Mouse (Mus musculus): ENCODE results near the gene Mcoln2. TPM values are rescaled to one million over a fixed set of nuclear protein-coding genes. Genes with fewer than 3 reads are reported as not detected.
A peak's percentile ranks its signal among the peaks of the same experiment; 100 is the strongest.

Mcoln2 gene
- total and polyA plus RNA-seq, 3 experiments: 0.10 to 0.42 TPM; not detected in 1

DNA sequence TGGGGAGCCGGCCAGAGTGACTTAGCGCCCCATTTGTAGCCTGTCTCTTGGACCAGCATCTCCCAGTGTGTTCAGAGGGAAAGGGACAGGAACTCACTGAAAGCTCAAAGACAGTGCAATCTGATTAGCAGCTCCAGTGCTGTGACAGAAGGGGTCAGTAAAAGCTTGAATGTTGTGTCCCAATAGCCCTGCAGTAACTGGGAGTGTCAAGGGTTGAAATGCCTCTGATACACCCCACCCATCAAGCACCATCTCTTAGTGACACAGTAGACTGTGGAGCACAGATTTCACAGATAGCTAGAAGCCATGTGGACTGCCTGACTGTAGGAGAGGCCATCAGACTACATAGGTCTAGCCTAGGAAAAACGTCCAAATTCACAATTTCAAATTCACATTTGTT, 77.8 kb downstream of the Mcoln2 start:
- H3K9me3 ChIP-seq (replicated peaks; ENCODE audit: insufficient read depth, low read length): no peaks in the 10 kb centered on the region
- TF ChIP-seq ELF1 (IDR thresholded peaks at IDR 0.05; ENCODE audit: low read depth, low read length) (no peak), E2F4 (IDR thresholded peaks at IDR 0.05; ENCODE audit: borderline replicate concordance, low read depth, low read length) (no peak), BHLHE40 (IDR thresholded peaks at IDR 0.05; ENCODE audit: borderline replicate concordance, low read depth, low read length) (no peak), MYC (IDR thresholded peaks at IDR 0.05; ENCODE audit: low read depth, low read length) (no peak), JUND (IDR thresholded peaks at IDR 0.05; ENCODE audit: low read depth, low read length) (no peak), POLR2A (IDR thresholded peaks at IDR 0.05; ENCODE audit: control insufficient read depth in 1 of 2, insufficient read depth in 1 of 2, low read depth in 1 of 2, low read length in 2 of 2, poor library complexity in 1 of 2) (no peak), MAZ (IDR thresholded peaks at IDR 0.05; ENCODE audit: low read depth, low read length) (no peak), ZC3H11A (IDR thresholded peaks at IDR 0.05; ENCODE audit: low read depth, low read length) (no peak), KAT2A (conservative IDR thresholded peaks at IDR 0.05; ENCODE audit: low read depth, low read length) (no peak)
- H3K27ac ChIP-seq (ENCODE audit: control insufficient read depth, low read depth, low read length): no peak overlapping the region
- H3K4me3 ChIP-seq (ENCODE audit: control insufficient read depth in 1 of 2, insufficient read depth in 1 of 2, low read depth in 2 of 2, low read length in 2 of 2): no peak overlapping the region
- H3K79me2 ChIP-seq (ENCODE audit: control insufficient read depth, insufficient read depth, low read length, poor library complexity): no peaks in the 10 kb centered on the region
- no peak for DNase-seq (ENCODE audit: low read depth, low spot score)
- H3K27me3 ChIP-seq (ENCODE audit: control insufficient read depth in 1 of 2, insufficient read depth in 2 of 2, low read length in 2 of 2): no peaks in the 10 kb centered on the region
- H3K9ac ChIP-seq (ENCODE audit: control insufficient read depth, low read depth, low read length, poor library complexity, severe bottlenecking): no peak overlapping the region
- no peaks in the 10 kb centered on the region for H3K36me3 ChIP-seq (ENCODE audit: control insufficient read depth in 1 of 2, insufficient read depth in 2 of 2, low read length in 2 of 2)
- H3K4me1 ChIP-seq (ENCODE audit: control insufficient read depth in 1 of 2, insufficient read depth in 2 of 2, low read length in 2 of 2): no peaks in the 10 kb centered on the region

DNA sequence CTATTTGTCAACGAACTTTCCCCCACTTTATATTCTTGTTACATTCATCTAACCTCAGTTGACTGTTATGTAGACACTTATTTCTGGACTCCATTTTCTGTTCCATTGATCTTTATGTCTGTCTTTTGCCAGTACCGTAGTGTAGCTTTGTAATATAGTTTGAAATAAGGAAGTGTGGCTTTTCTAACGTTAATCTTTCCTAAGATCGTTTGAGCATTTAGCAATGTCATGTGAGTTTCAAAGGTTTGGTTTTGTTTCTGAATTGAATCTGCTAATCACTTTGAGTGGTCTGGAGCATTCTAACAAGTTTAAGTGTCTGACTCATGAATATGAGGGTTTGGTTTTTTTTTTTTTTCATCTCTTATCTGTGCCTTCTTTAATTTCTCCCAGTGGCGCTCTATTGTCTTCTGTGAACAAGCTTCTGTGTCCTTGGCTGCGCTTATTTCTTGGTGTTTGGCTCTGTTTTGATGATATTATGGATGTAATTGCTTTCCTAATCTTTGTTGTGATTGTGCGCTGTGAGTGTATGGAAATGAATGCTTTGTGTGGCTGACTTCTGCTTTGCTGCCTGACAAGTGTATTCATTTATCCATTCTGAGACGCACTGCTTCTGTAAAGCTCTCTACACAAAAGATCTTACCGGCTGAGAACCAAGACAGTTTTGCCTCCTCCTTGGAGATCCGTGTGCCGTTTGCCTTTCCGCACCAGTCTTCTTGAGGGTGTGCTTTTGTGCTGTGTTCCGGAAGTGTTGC, 79.1 kb downstream of the Mcoln2 start:
- Histone ChIP-seq H3K4me1 (ENCODE audit: control insufficient read depth in 1 of 2, insufficient read depth in 2 of 2, low read length in 2 of 2) (no peaks in the 10 kb centered on the region), H3K27ac (ENCODE audit: control insufficient read depth, low read depth, low read length) (no peak overlapping the region), H3K9ac (ENCODE audit: control insufficient read depth, low read depth, low read length, poor library complexity, severe bottlenecking) (no peak overlapping the region), H3K27me3 (ENCODE audit: control insufficient read depth in 1 of 2, insufficient read depth in 2 of 2, low read length in 2 of 2) (no peaks in the 10 kb centered on the region), H3K9me3 (replicated peaks; ENCODE audit: insufficient read depth, low read length) (no peaks in the 10 kb centered on the region), H3K36me3 (ENCODE audit: control insufficient read depth in 1 of 2, insufficient read depth in 2 of 2, low read length in 2 of 2) (no peaks in the 10 kb centered on the region), H3K79me2 (ENCODE audit: control insufficient read depth, insufficient read depth, low read length, poor library complexity) (no peaks in the 10 kb centered on the region), H3K4me3 (ENCODE audit: control insufficient read depth in 1 of 2, insufficient read depth in 1 of 2, low read depth in 2 of 2, low read length in 2 of 2) (no peak overlapping the region)
- DNase-seq (ENCODE audit: low read depth, low spot score): peak; percentile 27
- TF ChIP-seq CTCF (IDR thresholded peaks at IDR 0.05 in 2 of 3, conservative IDR thresholded peaks at IDR 0.05 in 1 of 3; ENCODE audit: control insufficient read depth in 1 of 3, insufficient read depth in 1 of 3, low read depth in 2 of 3, low read length in 3 of 3, poor library complexity in 1 of 3, severe bottlenecking in 1 of 3) (no peak), NRF1 (IDR thresholded peaks at IDR 0.05; ENCODE audit: insufficient read depth, low read depth, low read length, poor library complexity, severe bottlenecking) (no peak), MYB (IDR thresholded peaks at IDR 0.05; ENCODE audit: low read depth, low read length) (no peak), POLR2AphosphoS5 (IDR thresholded peaks at IDR 0.05; ENCODE audit: borderline replicate concordance, low read depth, low read length) (no peak), ZNF384 (IDR thresholded peaks at IDR 0.05; ENCODE audit: low read depth, low read length) (peak; percentile 72), MAFK (IDR thresholded peaks at IDR 0.05; ENCODE audit: borderline replicate concordance, low read depth, low read length) (no peak), TCF12 (IDR thresholded peaks at IDR 0.05; ENCODE audit: low read depth, low read length) (no peak), BHLHE40 (IDR thresholded peaks at IDR 0.05; ENCODE audit: borderline replicate concordance, low read depth, low read length) (no peak), CHD2 (IDR thresholded peaks at IDR 0.05; ENCODE audit: low read length) (no peak)
